Mouse (Mus musculus) testis, adult 2 months (tissue): ENCODE data around the gene Prune2. TPM values are rescaled to one million over a fixed set of nuclear protein-coding genes. Genes with fewer than 3 reads are reported as not detected.

Source experiments
- H3K27ac ChIP-seq: fragments of 200-500 bp; 2 replicates; pipeline ENCODE4 v1.5.1; 2012; ENCODE audit warnings: low read depth, low read length; ENCODE audit not compliant: control insufficient read depth, insufficient read depth
- H3K27me3 ChIP-seq: fragments of 200-500 bp; 2 replicates; pipeline ENCODE4 v1.6.1; 2012; ENCODE audit warnings: mild to moderate bottlenecking, low read length, moderate library complexity; ENCODE audit not compliant: control insufficient read depth, insufficient read depth
- H3K36me3 ChIP-seq: fragments of 200-500 bp; 2 replicates; pipeline ENCODE4 v1.6.1; 2012; ENCODE audit warnings: mild to moderate bottlenecking, low read length; ENCODE audit not compliant: control insufficient read depth, insufficient read depth
- H3K4me1 ChIP-seq: fragments of 200-500 bp; 2 replicates; pipeline ENCODE4 v1.6.1; 2012; ENCODE audit warnings: low read length; ENCODE audit not compliant: control insufficient read depth, insufficient read depth
- H3K4me3 ChIP-seq: fragments of 200-500 bp; 2 replicates; pipeline ENCODE4 v1.5.1; 2012; ENCODE audit warnings: low read depth, mild to moderate bottlenecking, low read length, moderate library complexity, mixed read lengths; ENCODE audit not compliant: control insufficient read depth
- CTCF ChIP-seq: fragments of 200-500 bp; IDR thresholded peaks from 2 replicates; pipeline ENCODE4 v1.5.1; 2012; ENCODE audit warnings: low read depth, mild to moderate bottlenecking, inconsistent platforms, low read length, moderate library complexity; ENCODE audit not compliant: control insufficient read depth, insufficient read depth, insufficient replicate concordance
- POLR2A ChIP-seq: fragments of 200-500 bp; IDR thresholded peaks from 2 replicates; pipeline ENCODE4 v1.6.1; 2012; ENCODE audit warnings: low read depth, mild to moderate bottlenecking, inconsistent platforms, low read length, moderate library complexity; ENCODE audit not compliant: control insufficient read depth
- polyA plus RNA-seq: library from polyadenylated mRNA; depleted of rRNA; stranded (reverse); fragments of >200 nt; gene quantifications from 2 replicates; pipeline ENCODE4 v1.2.3, GENCODE M21; 2012

Prune2 gene
- polyA plus RNA-seq, 1 experiment, result 0.27 TPM

GRCm38 (mm10) chr19:16994260-16994659 lies 38.3 kb downstream of the Prune2 start:
- no peak overlapping the region for H3K4me3 ChIP-seq
- no peaks in the 10 kb centered on the region for H3K27me3 ChIP-seq

GRCm38 (mm10) chr19:16997915-16998314 lies 42.0 kb downstream of the Prune2 start:
- Histone ChIP-seq H3K27me3 (no peaks in the 10 kb centered on the region), H3K27ac (no peak overlapping the region), H3K4me1 (no peaks in the 10 kb centered on the region), H3K36me3 (no peaks in the 10 kb centered on the region), H3K4me3 (no peak overlapping the region)
- TF ChIP-seq CTCF, result no peak
- TF ChIP-seq POLR2A, result no peak

More at GRCm38 (mm10) chr19:16994260-16994659, 38.3 kb downstream of the Prune2 start:
- no peak overlapping the region for H3K27ac ChIP-seq
- H3K36me3 ChIP-seq, result no peaks in the 10 kb centered on the region
- H3K4me1 ChIP-seq, result no peaks in the 10 kb centered on the region
- TF ChIP-seq POLR2A (no peak), CTCF (no peak)

GRCm38 (mm10) chr19:17006220-17006907 lies 50.4 kb downstream of the Prune2 start:
- Histone ChIP-seq H3K4me1 (peaks cover 4% of the 10 kb centered on the region; the same call in 1 of the 2 replicates), H3K27ac (no peak overlapping the region), H3K4me3 (no peak overlapping the region), H3K27me3 (no peaks in the 10 kb centered on the region), H3K36me3 (no peaks in the 10 kb centered on the region)
- TF ChIP-seq CTCF (no peak), POLR2A (no peak)

- peaks cover 3% of the 10 kb centered on the region; the same call in 1 of the 2 replicates for H3K4me1 ChIP-seq
- TF ChIP-seq POLR2A, result no peak
- no peak for TF ChIP-seq CTCF
- no peak overlapping the region for H3K4me3 ChIP-seq
- no peak overlapping the region for H3K27ac ChIP-seq
- no peaks in the 10 kb centered on the region for H3K27me3 ChIP-seq
- no peaks in the 10 kb centered on the region for H3K36me3 ChIP-seq
These were observed 55.5 kb downstream of the Prune2 start for GRCm38 (mm10) chr19:17011261-17011995.

- no peaks in the 10 kb centered on the region for H3K36me3 ChIP-seq
- no peak overlapping the region for H3K27ac ChIP-seq
- H3K4me3 ChIP-seq, result no peak overlapping the region
- no peaks in the 10 kb centered on the region for H3K27me3 ChIP-seq
- TF ChIP-seq POLR2A (no peak), CTCF (no peak)
- no peaks in the 10 kb centered on the region for H3K4me1 ChIP-seq
These were observed 57.2 kb downstream of the Prune2 start for GRCm38 (mm10) chr19:17013085-17013484.

- Histone ChIP-seq H3K36me3 (no peaks in the 10 kb centered on the region), H3K4me3 (no peak overlapping the region), H3K27ac (no peak overlapping the region), H3K27me3 (no peaks in the 10 kb centered on the region), H3K4me1 (no peaks in the 10 kb centered on the region)
- no peak for TF ChIP-seq CTCF
- TF ChIP-seq POLR2A, result no peak
These were observed 58.6 kb downstream of the Prune2 start for GRCm38 (mm10) chr19:17014337-17015124.

- H3K36me3 ChIP-seq, result no peaks in the 10 kb centered on the region
- no peak overlapping the region for H3K4me3 ChIP-seq
- H3K27ac ChIP-seq, result no peak overlapping the region
- no peaks in the 10 kb centered on the region for H3K27me3 ChIP-seq
- no peaks in the 10 kb centered on the region for H3K4me1 ChIP-seq
- TF ChIP-seq CTCF (no peak), POLR2A (no peak)
These were observed 68.8 kb downstream of the Prune2 start for GRCm38 (mm10) chr19:17024748-17025147.
